Mouse (Mus musculus) right cerebral cortex, postnatal 10 days (tissue): ENCODE results near the gene Ist1.

Experiments used
- DNase-seq, 2 experiments: peaks; one replicate each; pipeline ENCODE4 v3.0.0; 2021; ENCODE audit warnings: low spot score in 2 of 2

The Ist1 gene

GRCm38 (mm10) chr8:109693146-109693900 lies at the start of gene Ist1:
Gene Ist1 (minus strand): TSS chr8:109693260.
- peak; percentile 99 for DNase-seq

DNA sequence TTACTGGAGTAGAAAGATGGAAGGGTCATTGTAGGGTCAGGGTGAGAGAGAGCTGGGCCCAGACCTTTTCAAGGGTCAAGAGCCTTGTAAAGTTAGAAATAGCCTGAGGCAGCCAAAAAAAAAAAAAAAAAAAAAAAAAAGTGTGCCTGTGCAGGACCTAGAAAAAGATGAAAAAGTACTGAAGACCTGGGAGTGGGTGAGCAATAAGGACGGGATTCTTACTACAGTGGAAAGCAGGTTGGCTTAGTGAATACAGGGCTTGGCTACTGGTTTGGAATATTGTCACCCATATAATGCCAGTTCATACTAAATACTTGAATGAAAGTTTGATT lies 45.0 kb upstream of the Ist1 start:
- DNase-seq = no peak

GRCm38 (mm10) chr8:109737237-109738048 lies 44.4 kb upstream of the Ist1 start, which contains the start of gene Atxn1l:
Gene Atxn1l (minus strand): TSS chr8:109737739.
- peak; percentile 89 to 90 for DNase-seq

DNA sequence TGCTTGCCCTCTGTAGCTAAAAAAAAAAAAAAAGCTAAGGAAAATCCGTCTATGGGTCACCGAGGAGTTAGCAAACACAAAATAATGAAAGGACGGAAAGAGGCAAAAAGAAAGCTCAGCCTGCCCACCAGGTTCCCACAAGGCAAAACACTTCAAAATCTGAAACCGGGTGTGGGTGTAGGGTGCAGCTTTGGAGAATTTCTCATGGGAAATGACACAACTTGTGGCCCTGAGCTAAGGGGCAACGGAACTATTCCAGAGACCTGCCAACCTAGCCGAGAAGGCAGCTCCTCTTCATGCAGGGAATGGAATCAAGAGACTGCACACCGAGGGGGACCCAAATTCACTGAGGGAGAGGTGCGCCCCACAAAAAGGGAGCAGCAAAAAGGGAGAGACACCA lies 43.8 kb upstream of the Ist1 start:
- no peak for DNase-seq

- no peak for DNase-seq
These were observed 41.0 kb upstream of the Ist1 start for GRCm38 (mm10) chr8:109734018-109734417.

DNA sequence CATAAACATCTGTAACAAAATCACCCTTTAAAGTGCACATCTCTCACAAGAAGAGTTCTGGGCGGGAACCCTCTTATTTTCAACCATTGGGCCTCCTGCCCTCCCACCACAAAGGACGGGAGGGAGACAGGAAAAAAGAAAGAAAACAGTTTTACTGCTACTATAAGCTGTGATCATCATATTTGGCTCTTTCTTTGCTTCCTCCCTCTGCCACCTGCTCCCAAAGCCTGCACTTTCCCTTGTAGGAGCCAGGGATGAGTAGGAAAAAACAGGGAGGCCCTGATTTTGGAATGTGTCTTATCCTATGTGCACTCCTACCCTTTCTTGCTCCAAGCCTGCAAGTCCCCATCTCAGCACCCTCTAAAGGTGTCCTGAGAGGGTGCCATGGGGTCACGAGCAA lies 38.0 kb upstream of the Ist1 start:
- DNase-seq = no peak

DNA sequence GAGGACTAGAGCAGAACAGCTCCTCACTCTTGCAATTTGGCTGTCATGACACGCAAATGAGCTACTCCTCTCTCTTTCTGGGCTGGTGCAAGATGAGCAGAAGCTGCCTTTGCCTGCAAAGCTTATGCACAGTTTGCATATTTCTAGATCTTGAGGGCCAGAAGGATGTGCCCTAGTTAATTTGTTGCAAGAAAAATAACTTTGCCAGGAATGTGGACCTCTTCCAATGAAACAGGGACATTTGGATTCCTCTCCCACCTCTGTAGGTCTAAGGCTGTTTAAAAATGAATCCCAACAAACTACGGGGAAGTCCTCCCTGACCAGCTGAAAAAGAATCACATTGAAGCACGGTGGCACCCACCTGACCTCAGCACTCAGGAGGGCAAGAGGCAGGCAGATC lies 32.0 kb upstream of the Ist1 start:
- DNase-seq = no peak

DNA sequence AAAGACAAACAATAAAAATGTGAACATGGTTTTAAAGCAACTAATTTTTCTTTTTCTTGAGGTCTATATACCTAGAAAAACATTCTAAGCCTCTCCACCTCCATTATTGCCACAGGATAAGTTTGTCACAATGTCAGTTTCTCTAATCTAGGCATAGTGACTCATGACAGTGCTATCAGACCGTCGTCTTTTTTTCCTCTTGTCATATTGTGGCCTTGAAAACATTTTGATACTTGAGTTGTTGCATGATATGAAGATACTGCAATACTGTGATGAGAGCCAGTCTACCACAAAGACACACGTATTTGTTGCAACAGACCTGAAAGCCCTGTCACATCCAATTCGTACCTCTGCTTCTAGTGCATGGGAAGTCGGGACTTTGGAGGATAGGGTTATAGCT lies 21.9 kb upstream of the Ist1 start:
- DNase-seq = no peak

- peak in 1 of 2 experiments; percentile 40 for DNase-seq
These were observed 19.5 kb upstream of the Ist1 start for GRCm38 (mm10) chr8:109712521-109712920.

DNA sequence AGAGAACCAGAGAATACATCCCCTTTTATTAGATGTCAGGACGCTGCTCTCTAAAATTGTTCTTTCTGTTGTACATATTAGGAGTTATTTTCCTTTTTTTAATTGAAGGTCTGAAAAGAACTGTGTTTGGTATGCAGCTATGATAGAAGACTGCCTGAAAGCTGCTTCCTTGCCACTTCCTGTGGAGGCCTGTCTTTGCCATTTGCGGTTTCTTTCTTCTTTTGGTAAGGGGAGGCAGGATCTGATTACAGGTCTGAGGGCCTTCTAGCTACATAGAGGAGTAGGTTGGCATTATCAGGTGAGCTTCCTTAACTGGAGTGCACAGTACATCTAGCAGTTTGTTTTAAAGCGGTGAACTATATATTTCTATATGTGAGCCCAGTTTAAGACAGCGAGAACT lies 14.9 kb upstream of the Ist1 start:
- no peak for DNase-seq

GRCm38 (mm10) chr8:109706874-109707237 lies 13.8 kb upstream of the Ist1 start:
- peak; percentile 75 to 82 for DNase-seq

- peak; percentile 37 to 54 for DNase-seq
These were observed 13.2 kb upstream of the Ist1 start for GRCm38 (mm10) chr8:109706076-109706873.

- DNase-seq = peak; percentile 96
These were observed 12.4 kb upstream of the Ist1 start, which contains the start of gene Zfp821 for GRCm38 (mm10) chr8:109705320-109706075. Gene Zfp821 (plus strand): TSS chr8:109705546.

DNA sequence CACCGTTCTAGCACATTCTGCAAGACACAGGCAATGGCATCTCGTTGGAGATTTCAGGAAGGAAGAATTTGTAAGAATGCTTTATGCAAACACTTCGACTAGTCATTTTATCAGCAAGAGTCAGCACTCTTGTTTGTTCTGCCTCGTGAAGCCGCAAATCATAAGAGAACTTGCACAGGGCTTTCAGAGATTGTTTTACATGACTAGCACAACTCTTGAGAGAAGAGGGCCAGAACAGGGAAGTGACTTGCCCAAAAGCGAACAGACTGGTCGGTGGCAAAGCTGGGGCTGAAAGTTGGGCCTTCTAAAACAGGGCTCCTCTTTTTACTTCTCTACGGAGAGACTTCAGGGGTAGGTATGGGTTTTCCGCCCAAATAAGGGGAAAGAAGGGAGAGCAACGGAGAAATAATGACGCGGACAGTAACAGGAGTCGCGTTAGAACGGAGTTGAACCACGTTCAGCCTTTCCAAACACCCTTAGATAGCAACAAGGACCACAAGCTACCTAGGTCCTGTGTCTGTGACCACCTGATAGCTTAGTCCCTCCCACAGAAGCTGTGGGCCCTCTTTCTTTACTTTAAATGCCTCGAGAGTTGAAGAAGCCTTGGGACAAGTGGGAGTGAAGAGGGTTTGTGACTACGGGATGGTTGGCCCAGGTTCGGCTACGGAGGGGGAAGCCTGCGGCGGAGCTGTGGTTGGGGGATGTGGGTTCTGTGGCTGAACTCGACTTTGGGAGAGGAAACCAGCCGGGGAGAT lies 11.7 kb upstream of the Ist1 start:
- no peak for DNase-seq

GRCm38 (mm10) chr8:109698477-109698876 lies 5.4 kb upstream of the Ist1 start:
- no peak for DNase-seq

- no peak for DNase-seq
These were observed 4.7 kb upstream of the Ist1 start for GRCm38 (mm10) chr8:109697754-109698153.

GRCm38 (mm10) chr8:109694154-109694553 lies 1.1 kb upstream of the Ist1 start:
- DNase-seq = no peak

DNA sequence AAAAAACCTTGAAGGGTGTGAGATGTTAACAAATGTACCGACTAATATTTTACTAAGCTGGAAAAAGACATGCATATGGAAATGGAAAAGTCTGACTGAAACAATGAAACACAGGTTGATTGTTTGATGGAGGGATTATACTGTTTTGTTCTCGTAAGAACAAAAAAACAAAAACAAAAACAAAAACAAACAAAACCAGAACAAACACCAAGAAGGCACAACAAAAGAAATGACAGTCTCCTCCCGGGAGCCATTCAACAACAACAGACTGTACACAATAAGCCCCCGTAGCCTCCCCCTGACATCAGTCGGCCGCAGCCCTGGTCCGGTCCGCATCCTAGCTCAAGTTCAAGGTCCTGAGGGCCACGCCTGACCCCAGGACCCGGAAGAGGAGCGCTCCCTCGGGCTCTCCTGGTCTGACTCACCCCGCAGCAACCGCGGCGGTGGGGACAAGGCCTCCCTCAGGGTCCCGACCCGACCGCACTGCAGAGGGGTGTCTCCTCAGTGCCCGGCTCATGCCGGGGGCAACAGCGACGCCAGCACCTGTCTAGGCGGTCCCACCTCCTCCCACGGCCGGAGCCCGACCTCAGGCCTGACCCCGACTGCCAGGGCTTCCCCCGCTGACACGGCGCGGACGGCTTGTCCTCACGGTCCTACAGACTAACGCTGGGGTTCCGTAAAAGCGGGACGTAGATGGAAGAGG lies 466 bp downstream of the Ist1 start:
- DNase-seq = no peak

- no peak for DNase-seq
These were observed 1.3 kb downstream of the Ist1 start for GRCm38 (mm10) chr8:109691769-109692168.

- DNase-seq = no peak
These were observed 5.8 kb downstream of the Ist1 start for GRCm38 (mm10) chr8:109687248-109687647.
